Mouse (Mus musculus) liver, postnatal 0 days (tissue): ENCODE measurements around the gene Mob3b. TPM values are rescaled to one million over a fixed set of nuclear protein-coding genes. Genes with fewer than 3 reads are reported as not detected.
A peak's percentile ranks its signal among the peaks of the same experiment; 100 is the strongest.

ENCODE experiments used
- ATAC-seq: fragments of 200-750 bp; cut with Nextera tagmentation; 2 replicates; pipeline ENCODE4 v1.8.0; 2017; ENCODE audit warnings: mild to moderate bottlenecking, moderate library complexity
- DNase-seq: peaks from one replicate; pipeline ENCODE4 v3.0.0-alpha.2; 2016
- H3K27ac ChIP-seq: fragments of 300-500 bp; sonication (generic); 2 replicates; pipeline ENCODE4 v1.5.1; 2014; ENCODE audit warnings: antibody characterized with exemption, moderate library complexity, mild to moderate bottlenecking, low read depth
- H3K27me3 ChIP-seq: fragments of 300-500 bp; sonication (generic); 2 replicates; pipeline ENCODE4 v1.6.1; 2014; ENCODE audit warnings: low read length, control low read depth, mixed read lengths; ENCODE audit not compliant: insufficient read depth
- H3K36me3 ChIP-seq: fragments of 300-500 bp; sonication (generic); replicated peaks from 2 replicates; pipeline ENCODE4 v1.6.1; 2014; ENCODE audit warnings: mild to moderate bottlenecking, control low read depth, low read length, moderate library complexity, mixed read lengths; ENCODE audit not compliant: insufficient read depth
- H3K4me1 ChIP-seq: fragments of 300-500 bp; sonication (generic); 2 replicates; pipeline ENCODE4 v1.6.1; 2014; ENCODE audit warnings: antibody characterized with exemption, mild to moderate bottlenecking, control low read depth; ENCODE audit not compliant: insufficient read depth
- H3K4me2 ChIP-seq: fragments of 300-500 bp; sonication (generic); 2 replicates; pipeline ENCODE4 v1.6.1; 2014; ENCODE audit warnings: low read depth, mild to moderate bottlenecking, low read length, moderate library complexity, mixed read lengths
- H3K4me3 ChIP-seq: fragments of 300-500 bp; sonication (generic); 2 replicates; pipeline ENCODE4 v1.5.1; 2014; ENCODE audit warnings: low read depth, low read length
- H3K9ac ChIP-seq: fragments of 300-500 bp; sonication (generic); replicated peaks from 2 replicates; pipeline ENCODE4 v1.6.1; 2014; ENCODE audit warnings: mild to moderate bottlenecking, moderate library complexity
- H3K9me3 ChIP-seq: fragments of 300-500 bp; sonication (generic); 2 replicates; pipeline ENCODE4 v1.6.1; 2016; ENCODE audit warnings: mild to moderate bottlenecking, control low read depth, low read length, mixed read lengths
- CTCF ChIP-seq: sonication (generic); IDR thresholded peaks from 2 replicates; pipeline ENCODE4 v1.5.1; 2016; ENCODE audit warnings: antibody characterized with exemption, low read depth
- EP300 ChIP-seq: IDR thresholded peaks from 2 replicates; pipeline ENCODE4 v1.6.1; 2016; ENCODE audit warnings: antibody characterized with exemption, low read depth, mild to moderate bottlenecking
- WGBS: fragments of 180-500 bp; shearing (Covaris S2); extraction: QIAGEN DNeasy Blood & Tissue Kit; methylation state at CpG from one replicate; pipeline ENCODE4 v1.1.7; 2014; ENCODE audit not compliant: insufficient replicate concordance; 5-methylcytosine and 5-hydroxymethylcytosine counted together
- polyA plus RNA-seq: library from polyadenylated mRNA; unstranded; fragments of >200 nt; fragmentation: Nextera tagmentation; extraction: Ambion mirVana; gene quantifications from 2 replicates; pipeline ENCODE4 v1.2.1, GENCODE M21; 2015

Gene Mob3b
- polyA plus RNA-seq, 1 experiment from 2014 or later = 13.6 TPM

- Histone ChIP-seq H3K4me2 (no peak overlapping the region), H3K27ac (no peak overlapping the region), H3K4me3 (no peak overlapping the region), H3K27me3 (no peaks in the 10 kb centered on the region), H3K36me3 (no peaks in the 10 kb centered on the region), H3K9me3 (no peaks in the 10 kb centered on the region), H3K4me1 (no peaks in the 10 kb centered on the region), H3K9ac (no peak overlapping the region)
- WGBS = 79% methylated on average over 3 of the region's 3 CpGs
- no peak for DNase-seq
- TF ChIP-seq EP300 (no peak), CTCF (no peak)
- ATAC-seq = no peak
Observed at GRCm38 (mm10) chr4:35060401-35060800, 96.9 kb downstream of the Mob3b start.

GRCm38 (mm10) chr4:35054362-35054761 is 102.9 kb downstream of the Mob3b start:
- DNase-seq (no peak), ATAC-seq (no peak)
- Histone ChIP-seq H3K4me1 (peaks cover 2% of the 10 kb centered on the region; the same call in 1 of the 2 replicates), H3K9ac (no peak overlapping the region), H3K4me2 (no peak overlapping the region), H3K27ac (no peak overlapping the region), H3K4me3 (no peak overlapping the region), H3K9me3 (no peaks in the 10 kb centered on the region), H3K27me3 (no peaks in the 10 kb centered on the region), H3K36me3 (no peaks in the 10 kb centered on the region)
- 66% methylated on average over 2 of the region's 2 CpGs for WGBS
- TF ChIP-seq CTCF (no peak), EP300 (no peak)

GRCm38 (mm10) chr4:35052174-35052942 is 104.9 kb downstream of the Mob3b start:
- Histone ChIP-seq H3K4me3 (no peak overlapping the region), H3K9me3 (no peaks in the 10 kb centered on the region), H3K9ac (no peak overlapping the region), H3K27me3 (no peaks in the 10 kb centered on the region), H3K27ac (no peak overlapping the region), H3K4me1 (peaks cover 2% of the 10 kb centered on the region; the same call in 1 of the 2 replicates), H3K36me3 (no peaks in the 10 kb centered on the region), H3K4me2 (no peak overlapping the region)
- 65% methylated on average over 6 of the region's 6 CpGs for whole genome bisulfite sequencing
- TF ChIP-seq CTCF = no peak
- no peak for TF ChIP-seq EP300
- no peak for ATAC-seq
- DNase-seq = no peak

DNA sequence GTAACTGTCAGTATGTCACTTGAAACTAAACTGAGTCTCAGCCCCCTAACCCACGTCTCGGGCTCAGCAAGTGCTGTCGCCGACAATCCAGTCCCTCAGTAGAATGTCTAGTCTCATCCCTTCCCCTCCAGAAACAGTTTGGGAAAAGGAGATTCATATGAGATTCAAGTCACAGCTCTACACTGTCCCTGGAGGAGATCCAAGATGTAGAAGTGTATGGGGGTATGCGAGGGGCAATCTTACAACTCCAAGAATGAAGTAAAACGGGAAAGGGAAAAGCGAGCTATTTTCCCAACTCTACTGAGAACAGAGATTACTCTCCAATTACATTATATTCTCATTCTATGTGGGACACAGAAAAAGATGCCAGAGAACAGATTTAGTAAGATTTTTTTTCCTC is 106.1 kb downstream of the Mob3b start:
- no peaks in the 10 kb centered on the region for H3K36me3 ChIP-seq
- H3K27me3 ChIP-seq = no peaks in the 10 kb centered on the region
- no peak for ATAC-seq
- TF ChIP-seq CTCF (no peak), EP300 (no peak)
- no peak overlapping the region for H3K27ac ChIP-seq
- H3K9me3 ChIP-seq = no peaks in the 10 kb centered on the region
- H3K4me3 ChIP-seq = no peak overlapping the region
- H3K4me2 ChIP-seq = no peak overlapping the region
- no peak overlapping the region for H3K9ac ChIP-seq
- H3K4me1 ChIP-seq = peaks cover 2% of the 10 kb centered on the region; the same call in 1 of the 2 replicates
- no peak for DNase-seq
- WGBS = 69% methylated on average over 7 of the region's 7 CpGs

DNA sequence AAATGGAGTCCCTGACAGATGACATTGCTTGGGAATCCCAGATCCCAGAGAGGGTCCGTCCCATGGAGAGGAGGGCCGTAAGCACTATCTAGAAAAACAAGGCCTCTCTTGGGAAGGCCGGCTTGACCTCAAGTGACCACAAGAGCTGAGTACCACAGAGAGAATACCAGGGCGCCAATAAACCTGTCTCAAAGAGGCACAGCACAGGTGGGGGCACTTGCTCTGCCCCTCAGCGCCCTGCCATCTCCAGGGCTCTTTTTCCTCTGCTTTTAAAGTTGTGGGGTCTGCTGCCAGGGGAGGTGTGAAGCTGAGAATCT is 107.6 kb downstream of the Mob3b start:
- H3K4me2 ChIP-seq = no peak overlapping the region
- no peaks in the 10 kb centered on the region for H3K9me3 ChIP-seq
- H3K27ac ChIP-seq = peak overlapping the region; percentile 45; the same call in 1 of the 2 replicates
- 82% methylated on average over 5 of the region's 5 CpGs for WGBS
- TF ChIP-seq CTCF (no peak), EP300 (no peak)
- H3K4me1 ChIP-seq = peaks cover 2% of the 10 kb centered on the region; the same call in 1 of the 2 replicates
- ATAC-seq = no peak
- H3K9ac ChIP-seq = no peak overlapping the region
- H3K4me3 ChIP-seq = no peak overlapping the region
- H3K27me3 ChIP-seq = no peaks in the 10 kb centered on the region
- H3K36me3 ChIP-seq = no peaks in the 10 kb centered on the region
- no peak for DNase-seq

DNA sequence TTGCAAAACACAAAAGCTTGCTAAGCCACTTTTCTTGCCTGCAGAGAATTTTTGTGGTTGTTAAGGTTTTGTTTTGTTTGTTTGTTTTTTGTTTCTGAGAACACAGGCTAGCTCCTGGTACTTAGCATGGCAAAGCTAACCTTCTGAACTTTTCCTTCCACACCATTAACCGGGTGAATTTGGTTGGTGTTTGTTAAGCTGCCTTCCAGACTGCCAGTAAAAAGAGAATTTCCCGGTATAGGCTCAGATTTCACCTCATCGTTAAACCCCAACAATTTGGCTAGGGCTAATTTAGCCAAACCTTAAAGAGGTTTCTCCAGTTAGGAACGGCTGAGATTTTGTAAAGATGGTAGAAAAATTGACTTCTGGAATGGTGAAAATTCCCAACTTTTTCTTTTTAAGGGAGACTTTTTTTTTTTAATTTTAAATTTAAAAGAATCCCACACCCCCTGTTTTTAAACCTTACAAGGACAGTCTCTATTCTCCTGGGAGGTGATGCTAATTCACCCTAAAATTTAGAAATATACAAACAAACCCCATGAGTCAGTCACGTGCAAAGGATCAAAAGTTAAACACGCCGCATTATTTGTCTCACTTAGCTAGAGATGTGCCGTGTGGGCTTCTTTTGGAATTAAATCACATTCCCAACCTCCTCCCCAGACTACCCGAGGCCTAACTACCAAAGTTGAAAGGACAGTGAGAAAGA is 108.1 kb downstream of the Mob3b start:
- H3K9ac ChIP-seq = no peak overlapping the region
- TF ChIP-seq CTCF (no peak), EP300 (no peak)
- DNase-seq (no peak), ATAC-seq (no peak)
- 0 out of 2 replicates have a peak, but pooled peaks cover 2% of the 10 kb centered on the region for H3K4me1 ChIP-seq
- no peaks in the 10 kb centered on the region for H3K9me3 ChIP-seq
- 69% methylated on average over 9 of the region's 9 CpGs for WGBS
- no peak overlapping the region for H3K4me2 ChIP-seq
- H3K27ac ChIP-seq = no peak overlapping the region
- H3K27me3 ChIP-seq = no peaks in the 10 kb centered on the region
- H3K36me3 ChIP-seq = no peaks in the 10 kb centered on the region
- no peak overlapping the region for H3K4me3 ChIP-seq
